11 mouse cellular contexts compared by ENCODE assay signal in genomic region chr11:69010400-69011323, GRCm38 (mm10). TPM values are rescaled to one million over a fixed set of nuclear protein-coding genes. Genes with fewer than 3 reads are reported as not detected.
DNase-seq lines count a peak whose midpoint lies in the region; ATAC-seq and TF ChIP-seq lines count a peak whose summit lies in the region.
"Had no signal": no experiment of that assay in that cellular context is flagged by ENCODE, and none has a peak within 500 bp of the region (broad histone marks: within the 10 kb centered on the region; RNA-seq: fewer than 3 reads in every experiment).

No protein-coding gene starts in this region.

- H3K27me3 ChIP-seq in heart, embryonic 10.5 days (ENCODE audit: insufficient read depth, poor library complexity, severe bottlenecking), result no peaks in the 10 kb centered on the region
- H3K27me3 ChIP-seq in lung, embryonic 14.5 days (ENCODE audit: insufficient read depth, low read length), result no peaks in the 10 kb centered on the region
- H3K27me3 ChIP-seq in liver, embryonic 16.5 days (ENCODE audit: control insufficient read depth, insufficient read depth, low read depth, low read length), result no peaks in the 10 kb centered on the region
- H3K27me3 ChIP-seq: midbrain, embryonic 13.5 days had no signal

- 0 out of 2 replicates have a peak overlapping the region, but pooled peaks have one; percentile 94 for H3K27ac ChIP-seq in heart, embryonic 10.5 days
- H3K27ac ChIP-seq in lung, embryonic 14.5 days (ENCODE audit: low read depth), result no peak overlapping the region
- H3K27ac ChIP-seq in liver, embryonic 16.5 days (ENCODE audit: low read length), result peak overlapping the region; percentile 100

- DNase-seq in heart, embryonic 10.5 days (ENCODE audit: low spot score), result no peak
- DNase-seq in heart, postnatal 25 days (ENCODE audit: low spot score), result no peak
- DNase-seq in lung, embryonic 14.5 days, result no peak
- DNase-seq in lung, postnatal 4 days, result no peak
- DNase-seq in MN1 (ENCODE audit: low spot score), result peak; percentile 55
- DNase-seq in Muller cell, postnatal 12 days (ENCODE audit: inconsistent ontology term), result no peak
- DNase-seq: left cerebral cortex, postnatal 4 days had no signal

- no peak overlapping the region for H3K4me3 ChIP-seq in heart, embryonic 10.5 days
- H3K4me3 ChIP-seq in lung, embryonic 14.5 days (ENCODE audit: low read depth, low read length), result 0 out of 2 replicates have a peak overlapping the region, but pooled peaks have one; percentile 50
- peak overlapping the region; percentile 74 for H3K4me3 ChIP-seq in liver, embryonic 16.5 days (ENCODE audit: low read depth, low read length)

- no peak for TF ChIP-seq CTCF in lung, embryonic 14.5 days (IDR thresholded peaks at IDR 0.05; ENCODE audit: low read depth)

- no peaks in the 10 kb centered on the region for H3K36me3 ChIP-seq in heart, embryonic 10.5 days
- H3K36me3 ChIP-seq in lung, embryonic 14.5 days (ENCODE audit: insufficient read depth), result no peaks in the 10 kb centered on the region
- H3K36me3 ChIP-seq in liver, embryonic 16.5 days (ENCODE audit: control insufficient read depth, insufficient read depth), result no peaks in the 10 kb centered on the region
- H3K36me3 ChIP-seq: midbrain, embryonic 13.5 days had no signal

- intact Hi-C loops in heart, postnatal 25 days (cut with DNase I), result no loop called here

- H3K4me1 ChIP-seq in heart, embryonic 10.5 days, result peaks cover 26% of the 10 kb centered on the region
- H3K4me1 ChIP-seq in lung, embryonic 14.5 days (ENCODE audit: insufficient read depth), result no peaks in the 10 kb centered on the region
- H3K4me1 ChIP-seq in liver, embryonic 16.5 days (ENCODE audit: control insufficient read depth, low read depth, low read length), result peaks cover 42% of the 10 kb centered on the region

- no peaks in the 10 kb centered on the region for H3K9me3 ChIP-seq in heart, embryonic 10.5 days
- no peaks in the 10 kb centered on the region for H3K9me3 ChIP-seq in lung, embryonic 14.5 days (ENCODE audit: low read depth, low read length)
- no peaks in the 10 kb centered on the region for H3K9me3 ChIP-seq in liver, embryonic 16.5 days (replicated peaks; ENCODE audit: control insufficient read depth, low read length)
- H3K9me3 ChIP-seq: midbrain, embryonic 13.5 days had no signal

- WGBS in heart, embryonic 10.5 days, result 79% methylated on average over 15 of the region's 15 CpGs
- 82% methylated on average over 15 of the region's 15 CpGs for WGBS in lung, embryonic 14.5 days
- WGBS in liver, embryonic 16.5 days (ENCODE audit: insufficient replicate concordance), result 77% methylated on average over 15 of the region's 15 CpGs

- no peak for ATAC-seq in lung, embryonic 14.5 days (ENCODE audit: insufficient read depth)
- ATAC-seq in liver, embryonic 16.5 days (ENCODE audit: low read depth), result no peak
- ATAC-seq in CD4-positive, CD25-positive, alpha-beta regulatory T cell, adult 4 months, result no peak
- ATAC-seq: midbrain, embryonic 13.5 days had no signal

- peak overlapping the region; percentile 87 for H3K4me2 ChIP-seq in lung, embryonic 14.5 days
- H3K4me2 ChIP-seq in liver, embryonic 16.5 days (ENCODE audit: low read depth, low read length), result peak overlapping the region; percentile 85

- H3K9ac ChIP-seq in lung, embryonic 14.5 days, result no peak overlapping the region
- peak overlapping the region; percentile 84 for H3K9ac ChIP-seq in liver, embryonic 16.5 days (ENCODE audit: low read depth, low read length)
- H3K9ac ChIP-seq: midbrain, embryonic 13.5 days had no signal

RNA-seq across cellular contexts. Expression of gene Pfas, which starts 2.4 kb away (rescaled TPM):
- polyA plus RNA-seq in heart, embryonic 10.5 days (2016; fragmentation: Nextera tagmentation; extraction: Ambion mirVana), result 30.9 and 35.6 TPM in 2 replicates
- total RNA-seq in heart, postnatal 25 days (2021), result 1 to 10 TPM; 5.6 to 6.8 TPM
- polyA plus RNA-seq in lung, embryonic 14.5 days (2014; fragmentation: Nextera tagmentation; extraction: Ambion mirVana), result 36.8 and 43.3 TPM in 2 replicates
- 13.7 and 15.4 TPM in 2 replicates for polyA plus RNA-seq in liver, embryonic 16.5 days (2015; fragmentation: Nextera tagmentation; extraction: Ambion mirVana)
- polyA plus RNA-seq in CD4-positive, CD25-positive, alpha-beta regulatory T cell, adult 4 months (2017; shearing (Covaris generic)), result 10 to 100 TPM; 20.2 to 33.9 TPM

RNA-seq across cellular contexts. Expression of gene Ctc1, which starts 5.0 kb away (rescaled TPM):
- 69.0 and 76.7 TPM in 2 replicates for polyA plus RNA-seq in heart, embryonic 10.5 days (2016; fragmentation: Nextera tagmentation; extraction: Ambion mirVana)
- 10 to 100 TPM; 11.5 to 13.7 TPM for total RNA-seq in heart, postnatal 25 days (2021)
- polyA plus RNA-seq in lung, embryonic 14.5 days (2014; fragmentation: Nextera tagmentation; extraction: Ambion mirVana), result 59.3 and 63.6 TPM in 2 replicates
- 17.2 and 23.0 TPM in 2 replicates for polyA plus RNA-seq in liver, embryonic 16.5 days (2015; fragmentation: Nextera tagmentation; extraction: Ambion mirVana)
- polyA plus RNA-seq in CD4-positive, CD25-positive, alpha-beta regulatory T cell, adult 4 months (2017; shearing (Covaris generic)), result 10 to 100 TPM; 12.5 to 13.5 TPM

RNA-seq across cellular contexts. Expression of gene Aurkb, which starts 34.8 kb away (rescaled TPM):
- polyA plus RNA-seq in heart, embryonic 10.5 days (2016; fragmentation: Nextera tagmentation; extraction: Ambion mirVana), result 110 and 147 TPM in 2 replicates
- total RNA-seq in heart, postnatal 25 days (2021), result 1 to 10 TPM in 1 of 2 experiments, under 1 TPM in 1; 0.62 to 1.2 TPM
- 209 and 211 TPM in 2 replicates for polyA plus RNA-seq in lung, embryonic 14.5 days (2014; fragmentation: Nextera tagmentation; extraction: Ambion mirVana)
- 101 and 107 TPM in 2 replicates for polyA plus RNA-seq in liver, embryonic 16.5 days (2015; fragmentation: Nextera tagmentation; extraction: Ambion mirVana)
- polyA plus RNA-seq in CD4-positive, CD25-positive, alpha-beta regulatory T cell, adult 4 months (2017; shearing (Covaris generic)), result 10 to 100 TPM in 1 of 2 experiments, 1 to 10 TPM in 1; 9.0 to 17.8 TPM
- total RNA-seq: layer of hippocampus, adult 18-20 months had no signal

RNA-seq across cellular contexts. Expression of gene Rangrf, which starts 35.7 kb away (rescaled TPM):
- polyA plus RNA-seq in heart, embryonic 10.5 days (2016; fragmentation: Nextera tagmentation; extraction: Ambion mirVana), result 79.6 and 82.1 TPM in 2 replicates
- 10 to 100 TPM; 80.3 to 89.1 TPM for total RNA-seq in heart, postnatal 25 days (2021)
- 49.9 TPM in 2 replicates for polyA plus RNA-seq in lung, embryonic 14.5 days (2014; fragmentation: Nextera tagmentation; extraction: Ambion mirVana)
- polyA plus RNA-seq in liver, embryonic 16.5 days (2015; fragmentation: Nextera tagmentation; extraction: Ambion mirVana), result 16.3 and 19.3 TPM in 2 replicates
- polyA plus RNA-seq in CD4-positive, CD25-positive, alpha-beta regulatory T cell, adult 4 months (2017; shearing (Covaris generic)), result 10 to 100 TPM; 36.9 to 71.7 TPM

RNA-seq across cellular contexts. Expression of gene Slc25a35, which starts 42.7 kb away (rescaled TPM):
- 1.2 and 1.5 TPM in 2 replicates for polyA plus RNA-seq in heart, embryonic 10.5 days (2016; fragmentation: Nextera tagmentation; extraction: Ambion mirVana)
- 1 to 10 TPM; 6.4 to 7.4 TPM for total RNA-seq in heart, postnatal 25 days (2021)
- 3.9 and 4.0 TPM in 2 replicates for polyA plus RNA-seq in lung, embryonic 14.5 days (2014; fragmentation: Nextera tagmentation; extraction: Ambion mirVana)
- 0.37 and 0.80 TPM in 2 replicates for polyA plus RNA-seq in liver, embryonic 16.5 days (2015; fragmentation: Nextera tagmentation; extraction: Ambion mirVana)
- 10 to 100 TPM in 1 of 2 experiments, 1 to 10 TPM in 1; 5.0 to 10.7 TPM for polyA plus RNA-seq in CD4-positive, CD25-positive, alpha-beta regulatory T cell, adult 4 months (2017; shearing (Covaris generic))
